Mouse (Mus musculus): ENCODE results near the gene Sorbs1. TPM values are rescaled to one million over a fixed set of nuclear protein-coding genes. Genes with fewer than 3 reads are reported as not detected.

Sorbs1 gene
- polyA plus RNA-seq, 1 experiment from 2014 or later: 46.5 TPM

GRCm38 (mm10) chr19:40310410-40311130, 203.0 kb downstream of the Sorbs1 start:
- H3K27ac ChIP-seq: no peak overlapping the region
- 78% methylated on average over 15 of the region's 15 CpGs for WGBS
- no peak overlapping the region for H3K9ac ChIP-seq (ENCODE audit: low read depth, low read length)
- H3K27me3 ChIP-seq (ENCODE audit: insufficient read depth, low read length): no peaks in the 10 kb centered on the region
- 0 out of 2 replicates have a peak, but pooled peaks have one; percentile 23 for ATAC-seq (replicated peaks; ENCODE audit: low FRiP score, low read depth)
- no peak for DNase-seq (ENCODE audit: low spot score)
- no peaks in the 10 kb centered on the region for H3K4me1 ChIP-seq (replicated peaks; ENCODE audit: insufficient read depth, low read length)
- H3K4me2 ChIP-seq (ENCODE audit: low read length): no peak overlapping the region
- H3K36me3 ChIP-seq (ENCODE audit: insufficient read depth, low read length): 0 out of 2 replicates have a peak, but pooled peaks cover 13% of the 10 kb centered on the region
- no peak overlapping the region for H3K4me3 ChIP-seq (replicated peaks; ENCODE audit: low read depth, low read length)
- TF ChIP-seq CTCF (IDR thresholded peaks at IDR 0.05; ENCODE audit: low read depth): no peak
- no peaks in the 10 kb centered on the region for H3K9me3 ChIP-seq (replicated peaks; ENCODE audit: low read length)

- Histone ChIP-seq H3K27me3 (ENCODE audit: insufficient read depth, low read length) (no peaks in the 10 kb centered on the region), H3K9ac (ENCODE audit: low read depth, low read length) (no peak overlapping the region), H3K4me1 (replicated peaks; ENCODE audit: insufficient read depth, low read length) (no peaks in the 10 kb centered on the region), H3K4me2 (ENCODE audit: low read length) (no peak overlapping the region), H3K9me3 (replicated peaks; ENCODE audit: low read length) (no peaks in the 10 kb centered on the region), H3K4me3 (replicated peaks; ENCODE audit: low read depth, low read length) (no peak overlapping the region), H3K27ac (no peak overlapping the region), H3K36me3 (ENCODE audit: insufficient read depth, low read length) (0 out of 2 replicates have a peak, but pooled peaks cover 13% of the 10 kb centered on the region)
- ATAC-seq (replicated peaks; ENCODE audit: low FRiP score, low read depth) (no peak), DNase-seq (ENCODE audit: low spot score) (no peak)
- WGBS: 88% methylated on average over 12 of the region's 12 CpGs
- no peak for TF ChIP-seq CTCF (IDR thresholded peaks at IDR 0.05; ENCODE audit: low read depth)
These were observed 203.7 kb downstream of the Sorbs1 start for GRCm38 (mm10) chr19:40309911-40310310.

GRCm38 (mm10) chr19:40307550-40307949, 206.0 kb downstream of the Sorbs1 start:
- H3K4me1 ChIP-seq (replicated peaks; ENCODE audit: insufficient read depth, low read length): no peaks in the 10 kb centered on the region
- TF ChIP-seq CTCF (IDR thresholded peaks at IDR 0.05; ENCODE audit: low read depth): no peak
- H3K9me3 ChIP-seq (replicated peaks; ENCODE audit: low read length): no peaks in the 10 kb centered on the region
- H3K4me2 ChIP-seq (ENCODE audit: low read length): no peak overlapping the region
- 0 out of 2 replicates have a peak, but pooled peaks cover 13% of the 10 kb centered on the region for H3K36me3 ChIP-seq (ENCODE audit: insufficient read depth, low read length)
- ATAC-seq (replicated peaks; ENCODE audit: low FRiP score, low read depth): no peak
- no peak for DNase-seq (ENCODE audit: low spot score)
- H3K4me3 ChIP-seq (replicated peaks; ENCODE audit: low read depth, low read length): no peak overlapping the region
- WGBS: 60% methylated on average over 7 of the region's 7 CpGs
- no peak overlapping the region for H3K27ac ChIP-seq
- H3K27me3 ChIP-seq (ENCODE audit: insufficient read depth, low read length): no peaks in the 10 kb centered on the region
- H3K9ac ChIP-seq (ENCODE audit: low read depth, low read length): no peak overlapping the region

- WGBS: 81% methylated on average over 2 of the region's 2 CpGs
- no peak for ATAC-seq (replicated peaks; ENCODE audit: low FRiP score, low read depth)
- H3K4me1 ChIP-seq (replicated peaks; ENCODE audit: insufficient read depth, low read length): no peaks in the 10 kb centered on the region
These were observed 206.9 kb downstream of the Sorbs1 start for GRCm38 (mm10) chr19:40306631-40307030.

GRCm38 (mm10) chr19:40305456-40305855, 208.1 kb downstream of the Sorbs1 start:
- Histone ChIP-seq H3K9ac (ENCODE audit: low read depth, low read length) (no peak overlapping the region), H3K4me1 (replicated peaks; ENCODE audit: insufficient read depth, low read length) (no peaks in the 10 kb centered on the region), H3K27me3 (ENCODE audit: insufficient read depth, low read length) (no peaks in the 10 kb centered on the region), H3K4me3 (replicated peaks; ENCODE audit: low read depth, low read length) (no peak overlapping the region), H3K9me3 (replicated peaks; ENCODE audit: low read length) (no peaks in the 10 kb centered on the region), H3K4me2 (ENCODE audit: low read length) (no peak overlapping the region), H3K36me3 (ENCODE audit: insufficient read depth, low read length) (peaks cover 12% of the 10 kb centered on the region; the same call in 1 of the 2 replicates), H3K27ac (no peak overlapping the region)
- no peak for ATAC-seq (replicated peaks; ENCODE audit: low FRiP score, low read depth)
- DNase-seq (ENCODE audit: low spot score): no peak
- no peak for TF ChIP-seq CTCF (IDR thresholded peaks at IDR 0.05; ENCODE audit: low read depth)
- WGBS: 73% methylated on average over 7 of the region's 7 CpGs

More at GRCm38 (mm10) chr19:40306631-40307030, 206.9 kb downstream of the Sorbs1 start:
- H3K9me3 ChIP-seq (replicated peaks; ENCODE audit: low read length): no peaks in the 10 kb centered on the region
- no peak overlapping the region for H3K4me3 ChIP-seq (replicated peaks; ENCODE audit: low read depth, low read length)
- no peak overlapping the region for H3K27ac ChIP-seq
- no peak overlapping the region for H3K9ac ChIP-seq (ENCODE audit: low read depth, low read length)
- H3K27me3 ChIP-seq (ENCODE audit: insufficient read depth, low read length): no peaks in the 10 kb centered on the region
- TF ChIP-seq CTCF (IDR thresholded peaks at IDR 0.05; ENCODE audit: low read depth): no peak
- no peak overlapping the region for H3K4me2 ChIP-seq (ENCODE audit: low read length)
- H3K36me3 ChIP-seq (ENCODE audit: insufficient read depth, low read length): peaks cover 16% of the 10 kb centered on the region; the same call in 1 of the 2 replicates
- no peak for DNase-seq (ENCODE audit: low spot score)

- no peaks in the 10 kb centered on the region for H3K4me1 ChIP-seq (replicated peaks; ENCODE audit: insufficient read depth, low read length)
These were observed 210.7 kb downstream of the Sorbs1 start for GRCm38 (mm10) chr19:40302916-40303315.

More at GRCm38 (mm10) chr19:40302916-40303315, 210.7 kb downstream of the Sorbs1 start:
- DNase-seq (ENCODE audit: low spot score): no peak
- H3K27me3 ChIP-seq (ENCODE audit: insufficient read depth, low read length): no peaks in the 10 kb centered on the region
- H3K36me3 ChIP-seq (ENCODE audit: insufficient read depth, low read length): peaks cover 4% of the 10 kb centered on the region; the same call in 1 of the 2 replicates
- no peak overlapping the region for H3K27ac ChIP-seq
- no peak overlapping the region for H3K4me3 ChIP-seq (replicated peaks; ENCODE audit: low read depth, low read length)
- no peak; the same call in 1 of the 2 replicates for TF ChIP-seq CTCF (IDR thresholded peaks at IDR 0.05; ENCODE audit: low read depth)
- no peak overlapping the region for H3K9ac ChIP-seq (ENCODE audit: low read depth, low read length)
- H3K4me2 ChIP-seq (ENCODE audit: low read length): no peak overlapping the region
- WGBS: 80% methylated on average over 9 of the region's 9 CpGs
- H3K9me3 ChIP-seq (replicated peaks; ENCODE audit: low read length): no peaks in the 10 kb centered on the region
- no peak for ATAC-seq (replicated peaks; ENCODE audit: low FRiP score, low read depth)
